Mouse (Mus musculus): ENCODE results near the gene Megf6. TPM values are rescaled to one million over a fixed set of nuclear protein-coding genes. Genes with fewer than 3 reads are reported as not detected.

Megf6 gene
- total RNA-seq, 1 experiment from 2014 or later = not detected

DNA sequence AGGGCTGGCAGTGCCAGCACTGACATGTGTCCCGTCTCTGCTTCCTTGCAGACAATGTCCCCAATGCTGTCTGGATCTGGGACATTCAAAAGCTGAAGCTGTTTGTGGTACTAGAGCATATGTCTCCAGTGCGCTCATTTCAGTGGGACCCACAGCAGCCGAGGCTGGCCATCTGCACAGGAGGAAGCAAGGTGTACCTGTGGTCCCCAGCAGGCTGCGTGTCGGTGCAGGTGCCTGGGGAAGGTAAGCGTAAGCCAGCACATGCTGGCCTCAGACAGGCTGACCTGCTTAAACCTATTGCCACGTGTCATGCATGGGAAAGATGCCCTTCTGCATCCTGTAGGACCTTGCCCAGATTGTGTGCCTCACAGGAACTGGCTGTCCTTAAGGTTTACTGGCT, 14.5 kb upstream of the Megf6 start:
- ATAC-seq (replicated peaks in 1 of 2; ENCODE audit: insufficient read depth in 1 of 2, low FRiP score in 2 of 2, low TSS enrichment in 1 of 2, low read depth in 1 of 2, poor library complexity in 2 of 2, severe bottlenecking in 2 of 2) = no peak

DNA sequence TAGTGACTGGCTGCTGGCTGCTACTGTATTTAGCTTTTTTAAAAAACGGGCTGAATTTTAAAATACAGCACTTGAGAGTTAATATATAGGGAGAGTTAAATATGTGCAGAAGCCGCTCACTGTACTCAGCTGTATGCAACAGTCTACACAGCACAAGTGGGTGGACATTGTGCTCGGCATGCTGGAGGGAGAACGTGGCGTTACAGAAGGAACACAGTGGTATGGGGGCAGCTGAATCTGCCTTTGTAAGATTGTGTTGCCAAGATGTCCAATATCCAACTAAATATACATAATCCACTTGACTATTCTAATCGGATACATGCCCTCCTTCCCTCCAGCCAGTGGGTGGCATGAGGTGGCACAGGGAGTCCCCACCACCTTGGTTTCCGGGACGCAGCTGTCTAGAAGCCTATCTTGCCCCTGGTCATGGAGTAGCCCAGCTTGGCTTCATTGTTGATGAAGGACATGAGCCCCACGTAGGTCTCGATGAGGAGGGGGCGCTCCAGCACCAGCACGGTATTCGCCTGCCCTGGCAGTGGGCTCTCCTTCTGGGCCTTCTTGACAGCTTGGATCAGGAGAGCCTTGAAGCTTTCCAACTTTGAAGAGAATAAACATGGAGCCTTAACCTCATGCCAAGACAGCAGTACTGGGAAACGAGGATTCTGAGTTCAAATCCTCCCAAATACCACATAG, 12.4 kb upstream of the Megf6 start:
- ATAC-seq (replicated peaks in 1 of 2; ENCODE audit: insufficient read depth in 1 of 2, low FRiP score in 2 of 2, low TSS enrichment in 1 of 2, low read depth in 1 of 2, poor library complexity in 2 of 2, severe bottlenecking in 2 of 2) = no peak

DNA sequence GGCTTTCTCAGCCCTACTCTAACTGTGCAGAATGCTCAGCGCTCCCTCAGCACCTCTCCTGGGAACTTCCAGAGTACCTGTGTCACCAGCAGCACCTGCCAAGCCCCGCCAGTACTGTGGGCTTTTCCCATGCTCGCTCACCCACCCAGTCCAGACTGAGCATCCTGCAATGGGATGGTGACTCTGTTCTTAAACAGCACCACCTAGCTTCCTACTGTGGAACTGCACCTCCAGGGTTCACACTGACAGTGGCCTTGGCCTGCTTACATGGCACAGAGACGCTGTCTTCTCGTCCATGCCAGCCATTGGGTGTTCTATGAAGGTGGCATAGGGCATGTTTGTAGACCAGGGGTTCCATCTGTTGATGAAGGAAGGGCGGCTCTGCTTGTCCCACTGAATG, 11.5 kb upstream of the Megf6 start:
- peak; percentile 47 to 70 for ATAC-seq (replicated peaks in 1 of 2; ENCODE audit: insufficient read depth in 1 of 2, low FRiP score in 2 of 2, low TSS enrichment in 1 of 2, low read depth in 1 of 2, poor library complexity in 2 of 2, severe bottlenecking in 2 of 2)

DNA sequence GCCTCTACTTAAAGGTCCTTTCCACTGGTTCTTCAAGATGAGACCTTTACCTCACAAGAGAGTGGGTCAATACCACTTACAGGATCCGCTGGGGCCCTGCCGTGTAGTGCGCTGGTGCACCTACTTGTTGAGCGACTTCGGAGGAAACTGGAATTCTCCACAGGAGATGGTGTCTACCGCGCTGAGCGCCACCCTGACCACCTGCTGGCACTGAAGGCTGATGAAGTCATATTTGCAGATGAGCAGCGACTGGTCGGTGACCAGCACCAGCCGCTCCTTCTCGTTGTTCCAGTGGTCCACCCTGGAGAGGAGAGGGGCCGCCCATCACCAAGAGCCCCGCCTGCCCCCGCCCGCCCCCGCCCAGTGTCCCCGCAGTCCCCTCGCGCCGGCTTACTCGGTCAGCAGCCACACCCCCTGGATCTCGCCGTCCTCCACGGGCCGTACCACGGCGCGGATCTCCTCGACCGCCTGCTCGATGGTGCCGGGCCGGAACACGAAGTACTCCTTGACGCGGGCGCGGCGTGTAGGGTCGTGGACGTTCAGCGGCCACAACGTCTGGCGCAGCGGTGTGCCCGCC, 10.5 kb upstream of the Megf6 start:
- ATAC-seq (replicated peaks in 1 of 2; ENCODE audit: insufficient read depth in 1 of 2, low FRiP score in 2 of 2, low TSS enrichment in 1 of 2, low read depth in 1 of 2, poor library complexity in 2 of 2, severe bottlenecking in 2 of 2) = no peak

DNA sequence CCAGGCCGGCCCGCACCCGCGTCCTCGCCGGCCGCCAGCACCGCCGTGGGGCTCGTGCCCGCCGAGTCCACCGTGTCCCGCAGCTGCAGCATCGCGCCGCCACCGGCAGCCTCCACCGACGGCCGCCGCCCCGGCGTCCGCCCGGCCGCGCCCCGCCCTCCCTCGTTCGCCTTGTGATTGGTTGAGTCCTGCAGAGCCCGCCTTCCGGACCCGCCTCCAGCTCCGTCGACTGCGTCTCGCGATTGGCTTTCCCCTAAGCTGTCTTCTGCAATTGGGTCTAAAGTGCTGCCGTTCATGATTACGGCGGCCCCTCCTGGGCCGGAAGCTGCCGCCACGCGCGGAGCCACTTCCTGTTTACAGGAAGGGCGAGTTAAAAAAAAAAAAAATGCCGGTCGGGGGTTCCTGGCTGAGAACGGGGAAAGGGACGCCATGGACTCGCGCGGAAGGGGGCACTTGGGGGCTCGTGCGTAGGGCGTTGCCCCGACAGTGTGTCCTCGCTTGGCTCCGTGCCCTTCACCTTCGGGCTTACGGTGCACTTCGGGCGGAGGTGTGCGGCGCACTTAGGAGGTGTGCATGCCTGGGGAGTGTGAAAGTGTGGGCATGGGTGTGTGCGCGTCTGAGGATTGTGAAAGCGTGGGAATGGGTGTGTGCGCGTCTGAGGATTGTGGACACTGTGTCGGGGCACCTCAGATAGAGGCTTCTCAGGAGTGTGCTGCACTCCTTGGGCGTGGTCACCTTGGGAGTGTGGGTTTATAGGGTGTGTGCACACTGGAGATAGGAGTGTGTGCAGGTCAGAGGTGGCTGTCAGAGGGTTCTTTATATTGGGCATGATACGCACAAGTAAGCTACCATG, 9.8 kb upstream of the Megf6 start, which contains the start of gene Tprgl:
Gene Tprgl, minus strand, starts transcription at position 129 of the 853 bp plus-strand sequence.
- peak; percentile 92 to 93 for ATAC-seq (replicated peaks in 1 of 2; ENCODE audit: insufficient read depth in 1 of 2, low FRiP score in 2 of 2, low TSS enrichment in 1 of 2, low read depth in 1 of 2, poor library complexity in 2 of 2, severe bottlenecking in 2 of 2)

DNA sequence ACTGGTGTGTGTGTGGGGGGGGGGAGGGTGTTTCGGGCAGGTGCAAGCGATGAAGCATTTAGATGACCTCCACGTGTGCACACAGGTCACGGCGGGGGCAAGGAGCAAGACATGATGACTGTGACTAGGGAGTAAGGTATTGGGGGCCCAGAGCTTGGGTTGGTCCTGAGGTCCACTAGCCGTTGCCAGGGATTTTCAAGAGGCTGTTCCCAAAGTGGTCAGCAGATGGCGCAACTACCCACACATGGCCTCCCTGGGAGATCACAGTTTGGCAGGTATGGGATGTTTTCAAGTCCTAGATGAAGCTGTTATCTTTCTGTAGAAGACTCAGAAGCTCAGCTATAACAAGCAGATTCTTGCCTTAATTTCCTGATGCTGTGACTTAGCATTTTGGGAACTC, 7.2 kb upstream of the Megf6 start:
- ATAC-seq (replicated peaks in 1 of 2; ENCODE audit: insufficient read depth in 1 of 2, low FRiP score in 2 of 2, low TSS enrichment in 1 of 2, low read depth in 1 of 2, poor library complexity in 2 of 2, severe bottlenecking in 2 of 2) = no peak

DNA sequence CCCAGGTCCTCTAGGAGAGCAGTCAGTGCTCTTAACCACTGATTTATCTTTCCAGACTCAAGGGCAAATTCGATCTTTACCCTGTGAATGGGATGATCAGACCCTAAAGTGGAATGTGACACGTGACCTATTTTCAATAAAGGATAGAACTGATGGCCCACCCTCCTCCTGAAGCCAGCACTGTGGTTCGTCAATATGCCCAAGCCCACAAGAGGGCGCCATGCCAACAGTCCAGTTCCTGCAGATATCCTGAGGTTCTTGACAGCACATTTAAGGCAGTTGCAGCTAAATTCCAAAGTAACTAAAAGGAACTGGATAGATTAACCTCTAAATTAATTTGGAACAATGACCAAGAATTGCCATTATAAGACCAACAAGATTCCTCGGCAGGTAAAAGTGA, 3.5 kb upstream of the Megf6 start:
- no peak for ATAC-seq (replicated peaks in 1 of 2; ENCODE audit: insufficient read depth in 1 of 2, low FRiP score in 2 of 2, low TSS enrichment in 1 of 2, low read depth in 1 of 2, poor library complexity in 2 of 2, severe bottlenecking in 2 of 2)

DNA sequence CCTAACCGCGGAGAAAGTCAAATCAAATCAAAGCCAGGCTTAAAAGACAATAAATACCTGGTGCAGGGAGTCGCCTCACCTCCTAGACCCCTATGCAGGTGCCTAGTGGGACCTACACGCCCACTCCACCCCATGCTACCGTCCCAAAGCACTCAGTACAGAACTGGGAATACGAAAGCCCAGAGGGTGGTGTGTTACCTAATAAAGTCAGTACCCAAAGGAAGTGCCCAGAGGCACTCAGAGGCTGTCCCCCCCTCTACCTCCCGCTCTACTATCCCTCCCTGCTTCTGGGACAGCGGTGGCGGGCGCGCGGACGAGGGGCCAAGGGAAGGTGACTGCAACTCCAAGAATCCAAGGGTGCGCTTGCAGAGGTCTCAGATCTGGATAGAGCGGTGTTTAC, 509 bp upstream of the Megf6 start:
- ATAC-seq (replicated peaks in 1 of 2; ENCODE audit: insufficient read depth in 1 of 2, low FRiP score in 2 of 2, low TSS enrichment in 1 of 2, low read depth in 1 of 2, poor library complexity in 2 of 2, severe bottlenecking in 2 of 2) = no peak

DNA sequence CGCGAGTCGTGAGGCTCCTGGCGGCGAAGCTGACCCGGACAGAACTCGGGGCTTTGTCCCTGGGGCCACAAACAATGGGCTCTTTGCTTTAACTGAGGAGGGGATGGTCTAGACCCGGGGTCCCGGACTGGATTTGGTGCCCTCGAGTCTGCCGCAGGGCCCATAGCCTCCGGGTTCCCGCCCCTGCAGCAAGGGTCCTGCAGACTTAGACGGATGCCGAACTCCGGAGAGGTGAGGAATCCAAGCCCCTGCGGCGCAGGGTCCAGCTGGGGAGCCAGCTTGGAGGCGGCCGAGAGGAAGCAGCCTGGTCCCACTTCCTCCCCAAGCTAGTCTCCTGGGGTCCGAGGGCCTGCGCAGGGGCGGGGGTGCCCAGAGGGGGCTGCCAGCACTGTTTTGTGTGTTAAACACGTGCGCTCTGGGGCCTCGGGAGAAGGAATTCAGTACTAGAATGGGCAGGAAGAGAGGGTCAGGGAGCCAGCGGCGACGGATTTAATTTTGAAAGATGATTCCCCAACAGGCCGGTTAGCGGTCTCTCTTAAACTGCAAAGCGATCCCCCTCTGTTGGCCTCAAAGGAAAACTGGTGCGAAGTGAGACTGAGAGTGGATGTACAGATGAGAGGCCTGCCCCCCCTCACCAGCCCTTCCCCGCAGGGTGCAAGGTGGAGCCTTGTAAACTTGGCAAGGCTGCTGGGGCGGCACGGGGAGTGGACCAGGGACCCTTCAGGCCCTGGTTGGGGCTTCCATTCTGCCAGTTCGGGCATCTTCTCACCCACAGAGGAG, 811 bp downstream of the Megf6 start:
- ATAC-seq (replicated peaks in 1 of 2; ENCODE audit: insufficient read depth in 1 of 2, low FRiP score in 2 of 2, low TSS enrichment in 1 of 2, low read depth in 1 of 2, poor library complexity in 2 of 2, severe bottlenecking in 2 of 2) = no peak

DNA sequence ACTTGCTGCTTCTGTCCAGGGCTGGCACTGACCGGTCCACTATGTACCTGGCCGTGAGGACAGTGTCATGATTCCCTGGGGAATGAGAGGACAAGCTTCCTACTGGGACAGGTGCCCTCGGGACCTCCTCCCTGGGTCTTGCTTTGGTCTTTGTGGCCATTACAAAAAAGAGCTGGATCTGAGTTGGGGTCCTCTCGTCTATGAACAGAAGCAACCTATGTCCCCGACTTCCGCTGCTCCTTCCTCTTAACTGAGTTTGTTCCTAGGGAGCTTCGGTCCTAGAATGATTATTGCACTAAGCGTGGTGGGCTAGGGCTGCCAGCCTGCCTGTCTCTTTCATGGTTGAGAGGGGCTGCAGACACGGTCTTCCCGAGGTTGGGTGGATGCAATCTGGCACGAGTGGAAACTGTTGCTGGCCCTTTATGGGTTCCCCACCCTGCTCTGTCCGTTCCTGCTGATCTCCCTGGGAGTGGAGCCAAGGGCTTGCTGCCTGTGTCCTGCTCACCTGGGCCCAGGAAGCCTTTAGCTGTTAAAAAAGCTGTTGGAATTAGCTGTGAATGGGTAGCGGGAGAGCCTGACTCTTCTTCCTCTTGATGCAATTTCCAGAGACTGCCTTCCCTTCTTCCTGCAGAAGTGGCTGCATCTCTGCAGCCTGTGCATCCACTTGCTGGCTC, 1.5 kb downstream of the Megf6 start:
- ATAC-seq (replicated peaks in 1 of 2; ENCODE audit: insufficient read depth in 1 of 2, low FRiP score in 2 of 2, low TSS enrichment in 1 of 2, low read depth in 1 of 2, poor library complexity in 2 of 2, severe bottlenecking in 2 of 2) = no peak

DNA sequence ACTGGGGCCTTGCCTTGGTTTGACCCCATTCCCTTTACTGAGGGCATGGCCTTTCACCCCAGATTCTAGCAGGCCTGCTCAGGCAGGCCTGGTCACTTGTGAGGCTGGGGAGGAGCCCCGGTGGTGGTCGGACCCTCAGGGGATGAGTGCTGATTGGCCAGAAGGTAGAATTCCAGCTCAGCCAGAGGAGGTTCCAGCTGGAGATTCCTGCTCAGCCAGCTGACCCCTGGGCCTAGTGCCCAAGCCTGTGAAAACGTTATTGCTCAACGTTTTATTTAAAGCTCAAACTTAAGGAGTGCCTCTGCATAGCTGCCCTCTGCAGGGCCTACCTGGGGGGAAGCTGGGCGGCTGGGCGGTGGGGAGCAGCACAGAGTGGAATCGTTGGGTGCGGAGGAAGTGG, 6.7 kb downstream of the Megf6 start:
- ATAC-seq (replicated peaks in 1 of 2; ENCODE audit: insufficient read depth in 1 of 2, low FRiP score in 2 of 2, low TSS enrichment in 1 of 2, low read depth in 1 of 2, poor library complexity in 2 of 2, severe bottlenecking in 2 of 2) = 0 out of 4 replicates have a peak, but pooled peaks of 1 of the 2 experiments have one; percentile 27

DNA sequence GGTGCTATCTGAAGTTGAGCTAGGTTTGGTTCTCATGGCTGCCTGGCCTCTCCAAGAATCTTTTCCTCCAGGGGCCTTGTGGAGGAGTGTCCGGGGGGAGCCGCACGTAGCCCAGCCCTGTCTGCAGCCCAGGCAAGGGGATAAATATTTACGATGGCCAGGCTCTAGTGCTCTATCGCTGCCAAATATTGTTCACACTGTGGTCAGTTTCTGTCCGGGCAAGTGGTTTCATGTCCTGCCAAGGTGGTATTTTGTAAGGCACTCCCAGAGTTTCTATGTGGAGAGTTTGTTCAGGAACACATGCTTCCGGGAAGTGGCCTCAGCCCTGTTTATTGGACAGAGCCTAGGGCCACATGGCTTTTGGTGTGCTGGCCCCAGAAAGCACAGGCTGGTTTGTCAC, 10.5 kb downstream of the Megf6 start:
- ATAC-seq (replicated peaks in 1 of 2; ENCODE audit: insufficient read depth in 1 of 2, low FRiP score in 2 of 2, low TSS enrichment in 1 of 2, low read depth in 1 of 2, poor library complexity in 2 of 2, severe bottlenecking in 2 of 2) = no peak

DNA sequence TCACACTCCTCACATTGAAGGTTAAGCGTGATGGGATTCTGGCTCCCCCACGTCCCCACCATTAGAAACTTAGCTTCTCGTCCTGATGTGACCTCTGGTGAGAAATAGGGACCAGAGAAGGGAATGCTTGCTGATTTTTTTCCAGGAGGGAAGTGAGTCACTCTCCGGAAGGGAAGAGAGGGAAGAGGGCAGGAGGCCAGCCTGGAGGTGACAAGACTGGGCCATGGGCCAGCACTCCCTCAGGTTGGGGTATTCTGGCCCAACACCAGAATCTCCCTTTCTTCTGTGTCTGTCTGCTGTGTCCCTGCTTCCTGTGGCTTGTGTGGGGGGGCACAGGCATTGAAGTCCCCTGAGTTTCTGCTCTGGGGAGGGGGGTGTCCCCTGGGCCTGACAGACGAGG, 13.0 kb downstream of the Megf6 start:
- no peak for ATAC-seq (replicated peaks in 1 of 2; ENCODE audit: insufficient read depth in 1 of 2, low FRiP score in 2 of 2, low TSS enrichment in 1 of 2, low read depth in 1 of 2, poor library complexity in 2 of 2, severe bottlenecking in 2 of 2)

DNA sequence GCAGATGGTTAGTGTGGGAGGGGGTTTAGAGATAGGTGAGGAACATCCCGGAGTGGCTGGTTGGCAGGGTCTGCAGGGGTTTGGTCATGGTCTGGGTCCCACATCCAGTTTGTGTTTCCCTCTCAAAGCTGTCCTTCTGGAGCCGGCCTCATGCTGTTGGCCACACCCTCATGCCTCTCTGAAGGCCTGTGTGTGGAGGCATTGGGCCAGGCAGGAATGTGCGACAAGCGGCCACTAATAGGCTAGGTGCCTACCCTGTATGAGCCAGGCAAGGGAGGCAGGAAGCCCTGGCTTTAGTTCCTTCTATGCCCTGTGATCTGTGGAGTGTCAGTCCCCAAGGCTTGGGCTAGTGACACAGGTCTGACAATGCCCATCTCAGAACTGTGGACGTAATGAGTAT, 14.5 kb downstream of the Megf6 start:
- ATAC-seq (replicated peaks in 1 of 2; ENCODE audit: insufficient read depth in 1 of 2, low FRiP score in 2 of 2, low TSS enrichment in 1 of 2, low read depth in 1 of 2, poor library complexity in 2 of 2, severe bottlenecking in 2 of 2) = no peak

DNA sequence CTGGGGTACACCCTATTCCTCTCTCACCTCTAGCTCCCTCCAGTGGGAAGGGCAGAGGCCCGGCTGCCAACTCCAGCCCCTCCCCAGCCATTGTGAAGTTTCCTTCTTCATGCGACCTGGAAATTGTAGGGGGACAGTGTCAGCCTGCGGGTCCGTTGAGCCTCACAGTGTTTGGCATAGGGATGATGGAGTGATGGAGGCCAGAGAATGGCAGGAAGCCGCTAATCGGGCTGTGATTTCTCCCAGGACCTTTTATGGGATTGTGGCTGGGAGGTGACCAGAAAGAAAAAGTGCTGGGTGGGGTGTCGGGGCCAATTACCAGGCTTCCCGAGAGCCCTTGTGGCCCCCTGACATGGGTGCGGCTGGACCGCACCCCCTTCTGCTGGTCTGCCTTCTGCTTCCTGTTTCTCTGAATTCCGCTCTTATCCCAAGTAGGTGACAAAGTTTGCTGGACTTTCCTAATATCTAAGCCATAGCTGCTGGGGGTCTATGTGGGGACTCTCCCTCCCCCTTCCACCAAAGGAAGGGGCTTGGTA, 15.5 kb downstream of the Megf6 start:
- no peak for ATAC-seq (replicated peaks in 1 of 2; ENCODE audit: insufficient read depth in 1 of 2, low FRiP score in 2 of 2, low TSS enrichment in 1 of 2, low read depth in 1 of 2, poor library complexity in 2 of 2, severe bottlenecking in 2 of 2)

DNA sequence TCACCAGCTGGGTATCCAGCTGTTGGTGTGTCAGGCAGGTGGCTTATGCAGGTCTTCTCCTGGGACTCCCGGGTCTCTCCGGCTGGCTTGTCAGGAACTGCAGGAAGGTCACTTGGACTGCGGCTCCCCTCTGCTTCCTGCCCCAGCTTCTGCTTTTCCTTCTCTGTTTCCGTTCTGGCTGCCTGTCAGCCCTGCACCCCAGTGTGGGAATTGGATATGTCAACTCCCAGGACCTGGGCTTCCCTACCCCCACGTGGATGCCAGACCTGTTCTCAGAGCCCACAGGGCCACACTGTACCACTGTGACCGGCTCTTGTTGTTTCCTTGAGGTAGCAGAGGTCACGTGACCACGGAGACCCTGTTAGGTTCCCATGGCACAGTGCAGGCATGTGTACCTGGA, 18.4 kb downstream of the Megf6 start:
- ATAC-seq (replicated peaks in 1 of 2; ENCODE audit: insufficient read depth in 1 of 2, low FRiP score in 2 of 2, low TSS enrichment in 1 of 2, low read depth in 1 of 2, poor library complexity in 2 of 2, severe bottlenecking in 2 of 2) = peak; percentile 47 to 64

DNA sequence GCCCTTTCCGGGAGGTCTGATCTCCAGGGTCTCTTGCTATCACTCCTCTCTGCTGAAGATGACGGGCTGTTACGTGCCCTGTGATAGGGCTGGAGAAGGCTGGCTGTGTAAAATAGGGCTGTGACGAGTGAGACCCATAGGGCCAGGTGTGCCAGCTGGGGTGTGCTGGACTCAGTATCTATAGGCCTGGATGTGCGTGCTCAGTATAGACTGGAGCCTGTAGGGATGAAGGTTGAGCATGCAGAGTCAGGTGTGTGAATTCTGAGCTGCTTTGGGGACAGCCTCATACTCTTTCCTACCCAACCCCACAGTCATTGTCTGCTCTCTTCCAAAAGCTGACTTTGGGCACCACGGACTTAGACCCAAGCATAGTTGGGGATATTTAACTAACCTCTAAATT, 27.4 kb downstream of the Megf6 start:
- no peak for ATAC-seq (replicated peaks in 1 of 2; ENCODE audit: insufficient read depth in 1 of 2, low FRiP score in 2 of 2, low TSS enrichment in 1 of 2, low read depth in 1 of 2, poor library complexity in 2 of 2, severe bottlenecking in 2 of 2)
